Mouse (Mus musculus): Measurements from ENCODE around the gene Gm7030.
"Not testable (repeated sequence)": the region's sequence is repeated elsewhere in the genome, so short reads cannot be mapped to it uniquely, and the experiment has no call there.

Gene Gm7030

GRCm38 (mm10) chr17:36128968-36129817 lies at the start of gene Gm7030:
Gene Gm7030 (minus strand): TSS chr17:36129425.
- peak in 1 of 2 experiments; percentile 31 for DNase-seq (ENCODE audit: low spot score in 2 of 2)

GRCm38 (mm10) chr17:36178938-36179337 lies 49.7 kb upstream of the Gm7030 start:
- DNase-seq (ENCODE audit: low spot score in 2 of 2): peak in 1 of 2 experiments; percentile 3

- DNase-seq (ENCODE audit: low spot score in 2 of 2): not testable (repeated sequence)
Observed at GRCm38 (mm10) chr17:36176132-36176531, 46.9 kb upstream of the Gm7030 start.

GRCm38 (mm10) chr17:36170287-36170814 lies 41.1 kb upstream of the Gm7030 start:
- no peak for DNase-seq (ENCODE audit: low spot score in 2 of 2)

- DNase-seq (ENCODE audit: low spot score in 2 of 2): no peak
Observed at GRCm38 (mm10) chr17:36169753-36170152, 40.5 kb upstream of the Gm7030 start.

- DNase-seq (ENCODE audit: low spot score in 2 of 2): not testable (repeated sequence)
Observed at GRCm38 (mm10) chr17:36169094-36169493, 39.9 kb upstream of the Gm7030 start.

GRCm38 (mm10) chr17:36168039-36168652 lies 38.9 kb upstream of the Gm7030 start, which contains the start of gene Gm8909:
Gene Gm8909 (minus strand): TSS chr17:36168537.
- no peak for DNase-seq (ENCODE audit: low spot score in 2 of 2)

GRCm38 (mm10) chr17:36167306-36168038 lies 38.2 kb upstream of the Gm7030 start:
- peak in 1 of 2 experiments; percentile 1 for DNase-seq (ENCODE audit: low spot score in 2 of 2)

GRCm38 (mm10) chr17:36166901-36167300 lies 37.7 kb upstream of the Gm7030 start:
- not testable (repeated sequence) for DNase-seq (ENCODE audit: low spot score in 2 of 2)

GRCm38 (mm10) chr17:36161129-36162051 lies 32.2 kb upstream of the Gm7030 start:
- DNase-seq (ENCODE audit: low spot score in 2 of 2): no peak

- not testable (repeated sequence) for DNase-seq (ENCODE audit: low spot score in 2 of 2)
Observed at GRCm38 (mm10) chr17:36158264-36158663, 29.0 kb upstream of the Gm7030 start.

GRCm38 (mm10) chr17:36157782-36158181 lies 28.6 kb upstream of the Gm7030 start:
- DNase-seq (ENCODE audit: low spot score in 2 of 2): not testable (repeated sequence)

GRCm38 (mm10) chr17:36154271-36155149 lies 25.3 kb upstream of the Gm7030 start:
- DNase-seq (ENCODE audit: low spot score in 2 of 2): no peak

GRCm38 (mm10) chr17:36151200-36151599 lies 22.0 kb upstream of the Gm7030 start:
- DNase-seq (ENCODE audit: low spot score in 2 of 2): not testable (repeated sequence)

GRCm38 (mm10) chr17:36148468-36148867 lies 19.2 kb upstream of the Gm7030 start:
- DNase-seq (ENCODE audit: low spot score in 2 of 2): not testable (repeated sequence)

GRCm38 (mm10) chr17:36146937-36147336 lies 17.7 kb upstream of the Gm7030 start:
- DNase-seq (ENCODE audit: low spot score in 2 of 2): not testable (repeated sequence)

GRCm38 (mm10) chr17:36145861-36146156 lies 16.6 kb upstream of the Gm7030 start:
- DNase-seq (ENCODE audit: low spot score in 2 of 2): not testable (repeated sequence)

GRCm38 (mm10) chr17:36145111-36145860 lies 16.1 kb upstream of the Gm7030 start:
- peak; percentile 14 to 41 for DNase-seq (ENCODE audit: low spot score in 2 of 2)

GRCm38 (mm10) chr17:36136299-36136848 lies 7.1 kb upstream of the Gm7030 start:
- not testable (repeated sequence) for DNase-seq (ENCODE audit: low spot score in 2 of 2)
